Mouse (Mus musculus): Measurements from ENCODE around the gene Appl1. TPM values are rescaled to one million over a fixed set of nuclear protein-coding genes. Genes with fewer than 3 reads are reported as not detected.
"Not testable (repeated sequence)": the region's sequence is repeated elsewhere in the genome, so short reads cannot be mapped to it uniquely, and the experiment has no call there.

Gene Appl1
- polyA plus RNA-seq, 1 experiment from 2014 or later, result 45.9 TPM

DNA sequence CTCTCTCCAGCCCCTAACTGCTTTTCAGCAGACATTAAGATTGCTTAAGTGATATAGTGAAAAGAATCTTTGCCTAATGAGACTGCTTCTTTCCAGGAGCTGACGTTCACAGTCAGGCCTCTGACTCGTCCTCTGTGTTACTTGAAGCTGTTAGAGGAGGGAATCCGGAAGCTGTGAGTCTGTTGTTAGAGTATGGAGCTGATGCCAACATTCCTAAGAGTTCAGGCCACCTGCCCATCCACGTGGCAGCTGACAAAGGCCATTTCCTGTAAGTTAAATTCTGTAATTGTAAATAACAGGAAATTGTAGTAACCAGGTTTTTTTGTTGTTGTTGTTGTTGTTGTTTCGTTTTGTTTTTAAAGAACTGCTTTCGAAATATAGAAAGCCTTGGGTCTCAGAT is 59.8 kb downstream of the Appl1 start:
- H3K4me2 ChIP-seq (ENCODE audit: low read depth, low read length), result no peak overlapping the region
- no peaks in the 10 kb centered on the region for H3K36me3 ChIP-seq (replicated peaks; ENCODE audit: control insufficient read depth, insufficient read depth, low read depth, low read length)
- ATAC-seq (replicated peaks; ENCODE audit: insufficient number of reproducible peaks, low FRiP score, low TSS enrichment, low read depth) (no peak), DNase-seq (ENCODE audit: low spot score) (no peak)
- H3K9me3 ChIP-seq (replicated peaks; ENCODE audit: control insufficient read depth, low read length), result no peaks in the 10 kb centered on the region
- no peaks in the 10 kb centered on the region for H3K27me3 ChIP-seq (ENCODE audit: control insufficient read depth, insufficient read depth, low read length)
- no peak overlapping the region for H3K27ac ChIP-seq (replicated peaks; ENCODE audit: low read depth, low read length)
- WGBS, result 66% methylated on average over 6 of the region's 6 CpGs
- H3K4me3 ChIP-seq (ENCODE audit: low read depth, low read length), result no peak overlapping the region
- no peaks in the 10 kb centered on the region for H3K4me1 ChIP-seq (ENCODE audit: control insufficient read depth, insufficient read depth, low read length)
- no peak overlapping the region for H3K9ac ChIP-seq (replicated peaks; ENCODE audit: low read length)

GRCm38 (mm10) chr14:26910461-26910860 is 60.6 kb downstream of the Appl1 start:
- not testable (repeated sequence) for H3K9ac ChIP-seq (replicated peaks; ENCODE audit: low read length); H3K4me3 ChIP-seq (ENCODE audit: low read depth, low read length); H3K9me3 ChIP-seq (replicated peaks; ENCODE audit: control insufficient read depth, low read length); H3K36me3 ChIP-seq (replicated peaks; ENCODE audit: control insufficient read depth, insufficient read depth, low read depth, low read length); H3K4me2 ChIP-seq (ENCODE audit: low read depth, low read length); H3K4me1 ChIP-seq (ENCODE audit: control insufficient read depth, insufficient read depth, low read length); DNase-seq (ENCODE audit: low spot score); H3K27me3 ChIP-seq (ENCODE audit: control insufficient read depth, insufficient read depth, low read length); H3K27ac ChIP-seq (replicated peaks; ENCODE audit: low read depth, low read length); ATAC-seq (replicated peaks; ENCODE audit: insufficient number of reproducible peaks, low FRiP score, low TSS enrichment, low read depth)
- WGBS, result 49% methylated on average over 9 of the region's 9 CpGs

GRCm38 (mm10) chr14:26907401-26907800 is 63.6 kb downstream of the Appl1 start:
- Histone ChIP-seq H3K9me3 (replicated peaks; ENCODE audit: control insufficient read depth, low read length) (no peaks in the 10 kb centered on the region), H3K4me2 (ENCODE audit: low read depth, low read length) (no peak overlapping the region), H3K36me3 (replicated peaks; ENCODE audit: control insufficient read depth, insufficient read depth, low read depth, low read length) (no peaks in the 10 kb centered on the region), H3K4me1 (ENCODE audit: control insufficient read depth, insufficient read depth, low read length) (no peaks in the 10 kb centered on the region), H3K27ac (replicated peaks; ENCODE audit: low read depth, low read length) (no peak overlapping the region), H3K9ac (replicated peaks; ENCODE audit: low read length) (no peak overlapping the region), H3K27me3 (ENCODE audit: control insufficient read depth, insufficient read depth, low read length) (no peaks in the 10 kb centered on the region), H3K4me3 (ENCODE audit: low read depth, low read length) (no peak overlapping the region)
- DNase-seq (ENCODE audit: low spot score), result no peak
- no peak for ATAC-seq (replicated peaks; ENCODE audit: insufficient number of reproducible peaks, low FRiP score, low TSS enrichment, low read depth)
- 85% methylated on average over 4 of the region's 4 CpGs for WGBS

DNA sequence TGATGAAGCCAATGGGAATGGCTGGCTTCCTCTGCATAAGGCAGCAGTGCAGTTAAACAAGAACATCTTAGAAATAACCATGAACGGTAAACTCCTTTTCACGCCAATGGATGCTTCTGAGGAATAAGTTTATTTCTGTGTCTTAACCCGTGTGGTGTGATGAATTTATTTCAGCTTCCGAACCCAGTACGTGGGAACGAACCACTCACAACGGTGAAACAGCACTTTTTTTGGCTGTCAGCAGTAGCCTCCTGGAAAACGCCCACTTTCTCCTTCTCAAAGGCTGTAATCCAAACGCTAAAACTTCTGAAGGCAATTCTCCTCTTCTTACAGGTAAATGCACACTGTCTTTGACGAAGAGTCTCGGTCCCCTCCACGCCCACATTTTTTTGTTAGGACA is 70.1 kb downstream of the Appl1 start:
- no peak overlapping the region for H3K4me2 ChIP-seq (ENCODE audit: low read depth, low read length)
- no peaks in the 10 kb centered on the region for H3K27me3 ChIP-seq (ENCODE audit: control insufficient read depth, insufficient read depth, low read length)
- DNase-seq (ENCODE audit: low spot score), result no peak
- no peaks in the 10 kb centered on the region for H3K36me3 ChIP-seq (replicated peaks; ENCODE audit: control insufficient read depth, insufficient read depth, low read depth, low read length)
- H3K9me3 ChIP-seq (replicated peaks; ENCODE audit: control insufficient read depth, low read length), result no peaks in the 10 kb centered on the region
- H3K9ac ChIP-seq (replicated peaks; ENCODE audit: low read length), result no peak overlapping the region
- H3K27ac ChIP-seq (replicated peaks; ENCODE audit: low read depth, low read length), result no peak overlapping the region
- 87% methylated on average over 12 of the region's 12 CpGs for WGBS
- H3K4me3 ChIP-seq (ENCODE audit: low read depth, low read length), result no peak overlapping the region
- H3K4me1 ChIP-seq (ENCODE audit: control insufficient read depth, insufficient read depth, low read length), result no peaks in the 10 kb centered on the region
- ATAC-seq (replicated peaks; ENCODE audit: insufficient number of reproducible peaks, low FRiP score, low TSS enrichment, low read depth), result no peak

GRCm38 (mm10) chr14:26899490-26899889 is 71.5 kb downstream of the Appl1 start:
- Histone ChIP-seq H3K9me3 (replicated peaks; ENCODE audit: control insufficient read depth, low read length) (no peaks in the 10 kb centered on the region), H3K4me2 (ENCODE audit: low read depth, low read length) (no peak overlapping the region), H3K4me3 (ENCODE audit: low read depth, low read length) (no peak overlapping the region), H3K27me3 (ENCODE audit: control insufficient read depth, insufficient read depth, low read length) (no peaks in the 10 kb centered on the region), H3K4me1 (ENCODE audit: control insufficient read depth, insufficient read depth, low read length) (no peaks in the 10 kb centered on the region), H3K27ac (replicated peaks; ENCODE audit: low read depth, low read length) (no peak overlapping the region), H3K9ac (replicated peaks; ENCODE audit: low read length) (no peak overlapping the region), H3K36me3 (replicated peaks; ENCODE audit: control insufficient read depth, insufficient read depth, low read depth, low read length) (no peaks in the 10 kb centered on the region)
- DNase-seq (ENCODE audit: low spot score), result no peak
- no peak for ATAC-seq (replicated peaks; ENCODE audit: insufficient number of reproducible peaks, low FRiP score, low TSS enrichment, low read depth)
- WGBS, result 82% methylated on average over 2 of the region's 2 CpGs

GRCm38 (mm10) chr14:26894392-26894791 is 76.6 kb downstream of the Appl1 start, which contains the start of gene Asb14:
Gene Asb14 (plus strand): TSS chr14:26894557.
- H3K4me3 ChIP-seq (ENCODE audit: low read depth, low read length), result no peak within 1 kb of the TSS
- H3K27me3 ChIP-seq (ENCODE audit: control insufficient read depth, insufficient read depth, low read length), result no peaks in the 10 kb centered on the region
- no peaks in the 10 kb centered on the region for H3K9me3 ChIP-seq (replicated peaks; ENCODE audit: control insufficient read depth, low read length)
- ATAC-seq (replicated peaks; ENCODE audit: insufficient number of reproducible peaks, low FRiP score, low TSS enrichment, low read depth) (no peak), DNase-seq (ENCODE audit: low spot score) (no peak)
- no peak within 1 kb of the TSS for H3K27ac ChIP-seq (replicated peaks; ENCODE audit: low read depth, low read length)
- H3K36me3 ChIP-seq (replicated peaks; ENCODE audit: control insufficient read depth, insufficient read depth, low read depth, low read length), result no peaks in the 10 kb centered on the region
- WGBS, result 92% methylated on average over 4 of the region's 4 CpGs
- H3K4me2 ChIP-seq (ENCODE audit: low read depth, low read length), result no peak within 1 kb of the TSS
- no peaks in the 10 kb centered on the region for H3K4me1 ChIP-seq (ENCODE audit: control insufficient read depth, insufficient read depth, low read length)
- H3K9ac ChIP-seq (replicated peaks; ENCODE audit: low read length), result no peak within 1 kb of the TSS

- Histone ChIP-seq H3K9me3 (replicated peaks; ENCODE audit: control insufficient read depth, low read length) (no peaks in the 10 kb centered on the region), H3K4me2 (ENCODE audit: low read depth, low read length) (no peak overlapping the region), H3K27ac (replicated peaks; ENCODE audit: low read depth, low read length) (no peak overlapping the region), H3K4me1 (ENCODE audit: control insufficient read depth, insufficient read depth, low read length) (no peaks in the 10 kb centered on the region), H3K4me3 (ENCODE audit: low read depth, low read length) (no peak overlapping the region), H3K36me3 (replicated peaks; ENCODE audit: control insufficient read depth, insufficient read depth, low read depth, low read length) (no peaks in the 10 kb centered on the region), H3K27me3 (ENCODE audit: control insufficient read depth, insufficient read depth, low read length) (no peaks in the 10 kb centered on the region), H3K9ac (replicated peaks; ENCODE audit: low read length) (no peak overlapping the region)
- 87% methylated on average over 3 of the region's 3 CpGs for WGBS
- DNase-seq (ENCODE audit: low spot score) (no peak), ATAC-seq (replicated peaks; ENCODE audit: insufficient number of reproducible peaks, low FRiP score, low TSS enrichment, low read depth) (no peak)
Observed at GRCm38 (mm10) chr14:26890777-26891176, 80.3 kb downstream of the Appl1 start.

DNA sequence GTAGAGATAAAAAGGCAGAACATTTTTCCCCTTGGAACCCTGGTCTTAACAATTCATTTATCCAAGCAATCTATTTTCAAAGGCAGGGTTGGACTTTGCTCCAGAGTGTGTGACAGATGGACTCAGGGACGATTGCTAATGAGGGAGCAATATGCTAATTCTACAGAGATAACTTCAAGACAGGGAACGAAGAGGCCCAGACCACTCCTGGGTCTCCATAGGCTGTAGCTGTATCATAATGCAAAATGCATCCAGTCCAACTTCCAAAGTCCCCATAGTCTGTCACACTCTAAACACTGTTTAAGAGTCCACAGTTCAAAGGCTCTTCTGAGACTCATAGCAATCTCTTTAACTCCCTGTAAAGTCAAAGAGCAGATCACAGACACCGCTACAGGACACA is 83.8 kb downstream of the Appl1 start:
- DNase-seq (ENCODE audit: low spot score) (no peak), ATAC-seq (replicated peaks; ENCODE audit: insufficient number of reproducible peaks, low FRiP score, low TSS enrichment, low read depth) (no peak)
- H3K27me3 ChIP-seq (ENCODE audit: control insufficient read depth, insufficient read depth, low read length), result no peaks in the 10 kb centered on the region
- no peak overlapping the region for H3K27ac ChIP-seq (replicated peaks; ENCODE audit: low read depth, low read length)
- 85% methylated on average over 3 of the region's 3 CpGs for WGBS
- no peaks in the 10 kb centered on the region for H3K9me3 ChIP-seq (replicated peaks; ENCODE audit: control insufficient read depth, low read length)
- H3K4me2 ChIP-seq (ENCODE audit: low read depth, low read length), result no peak overlapping the region
- H3K4me3 ChIP-seq (ENCODE audit: low read depth, low read length), result no peak overlapping the region
- no peaks in the 10 kb centered on the region for H3K36me3 ChIP-seq (replicated peaks; ENCODE audit: control insufficient read depth, insufficient read depth, low read depth, low read length)
- H3K4me1 ChIP-seq (ENCODE audit: control insufficient read depth, insufficient read depth, low read length), result no peaks in the 10 kb centered on the region
- no peak overlapping the region for H3K9ac ChIP-seq (replicated peaks; ENCODE audit: low read length)
